Mouse (Mus musculus) G1E (cell line): ENCODE measurements around the gene Cnot4.
"Not testable (repeated sequence)": the region's sequence is repeated elsewhere in the genome, so short reads cannot be mapped to it uniquely, and the experiment has no call there.

ENCODE experiments used
- CTCF ChIP-seq: IDR thresholded peaks from 2 replicates; pipeline ENCODE4 v1.5.1; 2012; ENCODE audit warnings: low read depth, low read length, inconsistent platforms, mixed read lengths
- GATA1 ChIP-seq: IDR thresholded peaks from 2 replicates; pipeline ENCODE4 v1.6.1; 2012; ENCODE audit warnings: borderline replicate concordance, low read length, inconsistent platforms, mixed read lengths
- POLR2AphosphoS5 ChIP-seq: IDR thresholded peaks from 2 replicates; pipeline ENCODE4 v1.6.1; 2012; ENCODE audit warnings: low read depth, low read length, inconsistent platforms; ENCODE audit not compliant: insufficient replicate concordance

GRCm38 (mm10) chr6:35172028-35172427 lies 38.5 kb upstream of the Cnot4 start:
- TF ChIP-seq CTCF, POLR2AphosphoS5, GATA1: not testable (repeated sequence)
